Mouse (Mus musculus): Measurements from ENCODE around the gene Fam219a.

The Fam219a gene

GRCm38 (mm10) chr4:41569411-41569885, at the start of gene Fam219a, which contains the start of gene Dnaic1:
TSS of gene Fam219a (minus strand) at chr4:41569538.
TSS of gene Dnaic1 (plus strand) at chr4:41569775.
- peak; percentile 99 for DNase-seq (ENCODE audit: low read depth)

- no peak for DNase-seq (ENCODE audit: low read depth)
Measured at GRCm38 (mm10) chr4:41615661-41616599, 46.6 kb upstream of the Fam219a start.

- peak; percentile 74 for DNase-seq (ENCODE audit: low read depth)
Measured at GRCm38 (mm10) chr4:41614156-41614555, 44.8 kb upstream of the Fam219a start.

GRCm38 (mm10) chr4:41612166-41612565, 42.8 kb upstream of the Fam219a start:
- DNase-seq (ENCODE audit: low read depth): no peak

- no peak for DNase-seq (ENCODE audit: low read depth)
Measured at GRCm38 (mm10) chr4:41610594-41610980, 41.2 kb upstream of the Fam219a start.

GRCm38 (mm10) chr4:41609681-41610593, 40.6 kb upstream of the Fam219a start:
- peak; percentile 21 for DNase-seq (ENCODE audit: low read depth)

GRCm38 (mm10) chr4:41606784-41607183, 37.4 kb upstream of the Fam219a start:
- DNase-seq (ENCODE audit: low read depth): peak; percentile 45

GRCm38 (mm10) chr4:41604476-41605396, 35.4 kb upstream of the Fam219a start:
- DNase-seq (ENCODE audit: low read depth): peak; percentile 14

- DNase-seq (ENCODE audit: low read depth): no peak
Measured at GRCm38 (mm10) chr4:41602818-41603217, 33.5 kb upstream of the Fam219a start.

GRCm38 (mm10) chr4:41583353-41583752, 14.0 kb upstream of the Fam219a start:
- DNase-seq (ENCODE audit: low read depth): no peak

- no peak for DNase-seq (ENCODE audit: low read depth)
Measured at GRCm38 (mm10) chr4:41575914-41576313, 6.6 kb upstream of the Fam219a start.

GRCm38 (mm10) chr4:41573492-41573891, 4.2 kb upstream of the Fam219a start:
- DNase-seq (ENCODE audit: low read depth): no peak

GRCm38 (mm10) chr4:41571490-41571889, 2.2 kb upstream of the Fam219a start:
- no peak for DNase-seq (ENCODE audit: low read depth)

GRCm38 (mm10) chr4:41568682-41569410, 492 bp downstream of the Fam219a start:
- DNase-seq (ENCODE audit: low read depth): no peak

GRCm38 (mm10) chr4:41568239-41568638, 1.1 kb downstream of the Fam219a start:
- DNase-seq (ENCODE audit: low read depth): no peak

- no peak for DNase-seq (ENCODE audit: low read depth)
Measured at GRCm38 (mm10) chr4:41566123-41566522, 3.2 kb downstream of the Fam219a start.

GRCm38 (mm10) chr4:41563297-41563696, 6.0 kb downstream of the Fam219a start:
- DNase-seq (ENCODE audit: low read depth): no peak

- DNase-seq (ENCODE audit: low read depth): no peak
Measured at GRCm38 (mm10) chr4:41557092-41557491, 12.2 kb downstream of the Fam219a start.

GRCm38 (mm10) chr4:41556311-41556953, 12.9 kb downstream of the Fam219a start:
- DNase-seq (ENCODE audit: low read depth): no peak

Measured in induced T-regulatory cell, adult 2 months (primary cell).